Mouse (Mus musculus): ENCODE measurements around the gene Arhgap30.

Gene Arhgap30

DNA sequence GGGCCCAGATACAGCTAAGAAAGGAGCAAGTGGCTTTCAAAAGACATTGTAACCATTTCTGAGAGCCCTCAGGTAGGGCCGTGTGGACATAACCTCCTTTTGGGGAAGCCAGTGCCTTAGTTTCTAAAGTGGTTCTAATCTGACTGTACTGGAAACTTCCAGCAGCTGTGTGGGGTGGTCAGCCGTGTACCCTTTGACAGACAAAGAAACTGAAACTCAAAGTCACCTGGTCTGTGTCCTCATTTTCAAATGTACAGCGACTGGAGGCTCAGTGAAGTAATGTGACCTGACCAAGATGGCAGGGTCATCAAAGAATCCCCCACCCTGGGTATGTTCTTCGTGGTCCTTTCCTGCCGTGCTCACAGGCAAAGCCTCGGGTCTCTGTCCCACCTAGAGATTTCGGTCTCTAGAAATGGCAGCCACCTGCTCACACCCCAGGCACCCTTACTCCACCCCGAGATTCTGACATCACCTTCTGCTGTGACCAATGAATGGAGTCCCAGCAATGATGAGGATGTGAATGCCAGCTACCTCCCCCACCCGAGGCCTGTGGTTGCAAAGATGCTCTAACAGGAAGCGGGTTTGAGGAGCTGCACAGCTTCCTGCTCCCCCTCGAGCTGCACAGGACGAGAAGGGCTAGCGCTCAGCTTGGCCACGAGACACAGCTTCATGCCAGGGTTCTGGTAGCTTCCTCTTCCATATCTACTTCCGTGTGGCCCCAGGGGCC, at the start of gene Arhgap30:
Gene Arhgap30 (plus strand): TSS at position 579 of the 727 bp plus-strand sequence.
- DNase-seq, result no peak

DNA sequence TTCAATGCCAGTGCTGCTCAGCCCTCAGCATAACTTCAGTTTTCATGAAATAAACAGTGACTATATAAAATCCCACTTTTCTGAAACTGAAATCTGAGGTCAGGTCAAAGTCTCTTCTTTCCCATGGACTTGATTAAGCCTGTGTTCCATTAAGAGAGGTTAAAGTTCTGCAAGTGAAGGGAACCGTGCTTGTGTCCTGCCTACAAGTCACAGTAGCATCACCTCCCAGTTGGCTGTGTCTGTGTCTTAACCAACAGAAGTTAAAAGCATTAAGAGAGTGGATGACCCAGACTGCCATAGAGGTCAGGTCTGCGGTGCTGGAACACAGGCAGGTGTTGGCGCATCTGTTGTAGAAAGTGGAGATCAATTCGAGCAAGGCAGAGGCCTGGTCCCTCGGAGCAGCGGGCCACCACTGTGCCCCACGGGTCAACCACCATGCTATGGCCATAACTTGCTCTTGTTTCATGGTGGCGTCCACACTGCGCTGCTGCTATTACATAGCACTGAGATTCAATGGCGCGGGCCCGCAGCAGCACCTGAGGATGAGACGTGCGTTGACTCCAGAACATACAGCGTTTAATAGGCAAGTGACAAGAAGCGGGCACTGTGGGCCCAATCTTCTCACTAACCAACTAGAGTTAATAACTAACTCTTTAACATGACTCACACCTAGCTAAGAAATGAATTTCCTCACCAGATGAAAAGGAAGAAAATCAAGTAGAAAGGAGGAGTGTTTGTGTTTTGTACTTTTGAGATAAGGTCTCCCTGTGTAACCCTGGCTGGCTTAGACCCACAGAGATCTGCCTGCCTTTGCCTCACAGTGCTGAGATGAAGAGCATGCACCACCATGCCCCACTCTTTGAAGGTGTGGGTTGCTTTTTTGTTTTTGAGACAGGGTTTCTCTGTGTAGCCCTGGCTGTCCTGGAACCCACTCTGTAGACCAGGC, 46.2 kb upstream of the Arhgap30 start:
- DNase-seq, result no peak

DNA sequence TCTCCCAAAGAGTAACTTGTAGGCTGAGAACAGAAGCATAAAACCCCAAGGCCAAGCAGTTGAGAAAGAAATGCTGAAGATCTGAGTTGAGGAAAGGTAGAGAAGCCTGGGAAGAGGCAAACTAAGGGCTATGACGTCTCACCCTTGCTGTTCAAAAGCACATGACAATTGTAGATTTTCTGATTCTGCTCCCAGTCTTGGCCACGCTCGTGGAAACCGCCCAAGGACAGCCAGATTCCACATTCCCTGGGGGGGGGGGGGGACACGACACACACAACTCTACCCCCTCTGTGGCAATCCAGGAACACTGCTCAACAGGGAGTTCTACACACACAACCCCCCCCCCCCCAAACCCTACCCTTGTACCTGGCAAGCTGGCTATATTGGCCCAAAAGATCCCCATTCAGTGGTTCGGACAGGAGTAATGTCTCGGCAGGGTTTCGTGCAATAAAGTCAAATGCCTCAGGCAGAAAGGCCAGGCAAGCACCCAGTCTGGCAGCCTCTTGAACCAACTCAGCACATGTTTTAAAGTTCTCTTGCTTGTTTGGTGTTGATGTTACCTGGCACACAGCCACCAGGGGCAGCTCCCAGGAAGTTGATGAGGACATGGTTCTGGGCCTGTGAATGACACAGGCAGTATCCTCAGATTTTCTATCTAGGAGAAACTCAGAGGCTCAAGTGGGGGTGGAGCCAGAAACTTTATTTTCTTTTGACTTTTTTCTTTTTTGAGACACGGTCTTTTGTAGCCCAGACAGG, 44.7 kb upstream of the Arhgap30 start:
- peak; percentile 17 for DNase-seq

DNA sequence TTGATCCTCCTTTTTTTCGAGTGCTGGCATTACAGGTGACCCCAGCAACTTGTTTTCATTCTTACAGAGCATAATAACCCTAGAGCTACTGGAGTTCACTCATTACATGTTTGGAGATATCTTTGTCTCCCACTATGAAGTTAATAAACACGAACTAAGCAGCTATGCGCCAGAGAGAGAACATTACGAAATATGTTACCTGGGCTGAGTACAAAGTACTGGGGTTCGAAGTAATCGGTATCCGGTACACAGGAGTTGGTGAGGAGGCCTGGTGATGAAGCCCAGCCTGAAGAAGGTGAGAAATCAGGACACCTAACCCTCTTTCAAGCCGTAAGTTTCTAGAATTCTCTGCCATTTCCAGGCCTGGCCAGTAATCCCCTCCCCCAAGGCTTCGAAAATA, 44.0 kb upstream of the Arhgap30 start:
- no peak for DNase-seq

DNA sequence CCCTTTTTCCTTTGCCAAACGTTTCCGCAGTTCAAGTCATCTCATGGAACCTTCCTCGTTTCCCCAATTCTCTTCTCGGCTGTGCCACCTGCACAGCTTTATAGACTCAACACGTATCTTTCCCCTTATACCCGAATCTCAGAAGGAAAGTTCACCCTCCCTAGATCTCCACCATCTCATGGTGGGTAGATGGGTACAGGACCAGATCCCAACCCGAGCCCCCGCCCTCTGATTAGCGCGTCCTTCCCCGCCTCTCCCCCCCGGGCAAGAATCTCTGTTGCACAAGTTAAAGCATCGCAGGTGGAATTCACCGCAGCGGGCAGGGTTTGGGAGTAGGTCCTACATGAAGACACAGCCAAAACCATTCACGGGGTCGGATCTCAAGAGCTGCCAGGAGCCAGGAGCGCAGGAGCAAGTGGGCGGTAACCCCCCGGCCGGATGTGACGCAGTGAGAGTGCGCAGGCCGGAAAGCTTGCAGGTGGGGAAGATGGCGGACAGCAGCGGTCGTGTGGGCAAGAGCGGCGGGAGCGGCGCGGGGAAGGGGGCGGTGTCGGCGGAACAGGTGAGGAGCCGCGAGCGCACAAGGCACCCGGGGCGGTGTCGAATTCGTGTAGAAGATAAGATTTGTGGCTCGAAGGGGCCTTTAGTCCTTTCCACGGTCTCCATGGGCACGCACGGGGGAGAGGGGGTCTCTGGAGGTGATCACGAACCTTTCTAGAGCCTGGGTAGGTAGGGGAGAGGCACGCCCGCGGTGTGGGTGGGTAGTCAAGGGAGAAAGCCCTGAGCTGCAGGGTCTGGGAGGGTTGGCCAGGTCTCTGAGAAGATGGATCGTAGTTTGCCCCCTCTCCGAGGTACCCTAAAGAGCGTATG, 43.3 kb upstream of the Arhgap30 start, which contains the start of the genes Nit1 and Pfdn2:
Gene Nit1 (minus strand): TSS at position 422 of the 870 bp plus-strand sequence.
Gene Pfdn2 (plus strand): TSS at position 446 of the 870 bp plus-strand sequence.
- DNase-seq, result peak; percentile 95

DNA sequence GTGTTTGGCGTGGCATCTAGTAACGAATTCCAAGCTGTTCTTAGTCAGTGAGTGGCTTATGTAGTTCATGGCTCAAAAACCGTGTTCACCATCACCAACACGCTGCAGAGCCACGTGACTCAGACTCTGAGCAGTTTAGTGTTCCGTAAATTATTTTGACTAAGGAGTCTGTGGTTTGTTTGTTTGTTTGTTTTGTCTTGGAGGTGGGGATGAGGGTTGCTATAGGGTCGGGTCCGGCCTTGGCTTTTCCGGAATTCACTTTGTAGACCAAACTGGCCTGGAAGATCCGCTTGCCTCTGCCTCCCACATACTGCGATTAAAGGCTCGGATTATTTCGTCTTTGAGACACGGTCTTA, 42.7 kb upstream of the Arhgap30 start:
- DNase-seq, result no peak

DNA sequence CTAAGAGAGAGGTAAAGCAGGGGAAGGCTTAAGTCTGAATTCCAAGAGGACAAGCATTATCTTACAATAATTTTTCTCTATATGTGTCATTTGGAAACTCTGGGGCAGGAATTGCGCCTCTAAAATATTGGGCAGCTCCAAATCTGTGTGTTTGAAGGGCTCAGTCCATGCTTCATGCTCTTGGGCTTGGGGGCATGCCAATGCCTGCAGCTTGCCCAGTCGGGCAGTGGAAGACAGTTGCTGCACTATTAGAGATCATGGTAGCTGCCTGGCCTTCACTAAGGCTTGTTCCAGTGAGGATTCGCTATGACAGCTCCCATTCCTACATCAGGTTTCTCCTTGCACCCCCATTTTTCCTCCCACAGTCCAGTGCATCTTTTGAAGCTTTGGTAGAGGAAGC, 40.1 kb upstream of the Arhgap30 start:
- DNase-seq, result no peak

DNA sequence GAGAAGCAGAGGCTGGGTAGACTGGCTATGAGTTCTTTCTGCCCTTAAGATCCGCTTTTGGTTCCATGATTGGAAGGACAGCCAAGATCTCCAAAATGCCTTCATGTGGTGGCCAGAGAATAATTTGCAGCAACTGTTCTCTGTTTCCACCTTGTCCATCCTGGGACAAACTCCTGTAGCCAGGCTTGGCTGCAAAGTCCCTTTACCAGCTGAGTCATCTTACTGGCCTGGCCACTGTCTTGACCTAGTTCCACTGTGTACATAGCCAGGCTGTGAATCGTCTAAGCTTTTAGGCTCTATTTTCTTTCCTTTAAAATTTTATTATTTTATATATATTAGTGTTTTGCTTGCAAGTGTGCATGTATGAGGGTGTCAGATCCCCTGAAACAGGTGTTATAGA, 39.5 kb upstream of the Arhgap30 start:
- DNase-seq, result no peak

DNA sequence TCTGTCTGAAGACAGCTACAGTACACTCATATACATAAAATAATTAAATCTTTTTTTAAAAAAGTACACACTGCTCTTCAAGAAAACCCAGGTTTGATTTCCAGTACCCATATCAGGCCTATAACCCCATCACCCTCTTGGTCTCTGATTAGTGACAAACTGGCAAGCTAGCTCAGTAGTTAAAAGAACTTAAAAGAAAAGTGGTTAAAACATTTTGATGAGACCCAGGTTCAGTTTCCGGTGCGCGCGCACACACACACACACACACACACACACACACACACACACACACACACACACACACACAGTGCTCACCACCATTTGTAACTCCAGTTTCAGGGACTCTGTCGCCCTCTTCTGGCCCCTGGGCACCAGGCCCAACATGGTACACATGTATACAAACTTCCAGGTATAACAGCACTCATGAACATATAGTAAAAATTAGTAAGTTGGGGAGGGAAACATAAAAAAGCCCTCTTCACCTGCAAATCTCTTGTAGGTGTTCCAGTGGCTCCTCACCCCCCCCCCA, 32.9 kb upstream of the Arhgap30 start:
- DNase-seq, result peak; percentile 44

DNA sequence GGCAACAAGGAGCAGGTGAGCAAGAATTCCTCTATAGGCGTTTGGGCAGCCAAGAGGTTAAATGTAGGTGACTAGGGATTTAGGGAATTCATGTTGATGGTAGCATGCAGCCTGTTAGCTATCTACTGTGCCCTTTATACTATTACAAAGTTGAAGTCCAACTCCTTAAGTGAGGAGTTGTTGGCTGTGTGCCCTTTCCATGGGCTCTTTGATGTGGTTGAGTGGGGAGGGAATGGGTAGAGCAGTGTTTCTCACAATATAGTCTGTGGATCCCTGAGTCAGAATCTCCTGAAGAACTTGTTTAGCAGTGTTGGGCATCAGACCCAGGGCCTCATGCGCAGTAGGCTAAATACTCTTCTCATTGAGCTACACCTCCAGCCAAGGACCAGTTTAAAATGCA, 31.9 kb upstream of the Arhgap30 start:
- DNase-seq, result no peak

DNA sequence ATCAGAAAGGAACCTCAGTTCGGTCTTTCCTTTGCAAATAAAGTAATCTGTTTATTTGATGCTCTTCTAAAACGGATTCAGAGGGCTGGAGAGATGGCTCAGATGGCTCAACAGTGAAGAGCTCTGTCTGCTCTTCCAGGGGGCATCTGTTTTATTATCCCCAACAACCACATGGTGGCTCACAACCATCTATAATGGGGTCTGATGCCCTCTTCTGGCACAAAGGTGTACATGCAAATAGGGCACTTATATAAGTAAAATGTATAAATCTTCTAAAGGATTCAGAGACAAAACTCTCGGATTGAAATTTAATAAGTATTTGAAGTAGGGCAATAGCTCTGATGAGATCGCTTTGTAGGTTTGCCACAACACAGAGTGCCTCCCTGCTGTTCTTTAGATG, 30.3 kb upstream of the Arhgap30 start:
- peak; percentile 76 for DNase-seq

DNA sequence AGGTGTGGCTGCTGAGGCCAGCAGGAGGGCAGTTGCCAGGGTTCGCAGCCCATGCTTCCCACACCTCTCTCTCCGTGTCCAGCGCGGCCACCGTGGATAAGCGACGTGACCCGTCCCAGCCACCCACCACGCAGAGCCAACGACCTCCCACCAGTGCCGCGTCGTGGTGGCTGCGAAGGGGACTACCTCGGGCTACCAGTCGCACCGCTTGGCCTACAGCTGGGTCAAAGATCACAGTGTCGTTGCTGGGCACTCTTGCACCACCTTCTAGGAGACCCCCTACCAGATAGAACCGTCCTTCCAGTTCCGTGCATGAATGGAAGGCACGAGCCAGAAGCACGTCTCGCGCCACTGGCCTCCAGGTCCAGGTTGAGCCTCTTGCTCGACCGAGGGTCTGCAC, 28.5 kb upstream of the Arhgap30 start:
- DNase-seq, result no peak

DNA sequence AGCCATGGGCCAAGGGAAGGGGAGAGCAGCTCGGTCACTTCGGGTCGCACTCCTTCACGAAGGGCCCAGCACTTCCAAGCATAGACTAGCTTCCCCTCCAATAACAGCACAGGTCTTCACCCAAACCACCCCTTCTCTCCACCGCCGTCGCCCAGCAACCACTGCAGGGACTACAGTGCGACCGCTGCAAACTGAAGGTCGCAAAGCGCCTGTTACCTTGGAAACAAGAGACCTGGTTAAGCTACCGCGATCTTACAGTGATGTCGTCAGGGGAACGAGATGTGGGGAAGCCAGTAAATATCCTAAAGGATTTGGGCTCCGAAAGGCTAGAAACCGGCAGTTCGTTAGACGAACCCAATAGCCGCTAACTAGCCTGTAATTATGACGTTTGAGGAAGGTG, 28.1 kb upstream of the Arhgap30 start, which contains the start of gene Klhdc9:
Gene Klhdc9 (minus strand): TSS at position 143 of the 400 bp plus-strand sequence.
- peak; percentile 98 for DNase-seq

DNA sequence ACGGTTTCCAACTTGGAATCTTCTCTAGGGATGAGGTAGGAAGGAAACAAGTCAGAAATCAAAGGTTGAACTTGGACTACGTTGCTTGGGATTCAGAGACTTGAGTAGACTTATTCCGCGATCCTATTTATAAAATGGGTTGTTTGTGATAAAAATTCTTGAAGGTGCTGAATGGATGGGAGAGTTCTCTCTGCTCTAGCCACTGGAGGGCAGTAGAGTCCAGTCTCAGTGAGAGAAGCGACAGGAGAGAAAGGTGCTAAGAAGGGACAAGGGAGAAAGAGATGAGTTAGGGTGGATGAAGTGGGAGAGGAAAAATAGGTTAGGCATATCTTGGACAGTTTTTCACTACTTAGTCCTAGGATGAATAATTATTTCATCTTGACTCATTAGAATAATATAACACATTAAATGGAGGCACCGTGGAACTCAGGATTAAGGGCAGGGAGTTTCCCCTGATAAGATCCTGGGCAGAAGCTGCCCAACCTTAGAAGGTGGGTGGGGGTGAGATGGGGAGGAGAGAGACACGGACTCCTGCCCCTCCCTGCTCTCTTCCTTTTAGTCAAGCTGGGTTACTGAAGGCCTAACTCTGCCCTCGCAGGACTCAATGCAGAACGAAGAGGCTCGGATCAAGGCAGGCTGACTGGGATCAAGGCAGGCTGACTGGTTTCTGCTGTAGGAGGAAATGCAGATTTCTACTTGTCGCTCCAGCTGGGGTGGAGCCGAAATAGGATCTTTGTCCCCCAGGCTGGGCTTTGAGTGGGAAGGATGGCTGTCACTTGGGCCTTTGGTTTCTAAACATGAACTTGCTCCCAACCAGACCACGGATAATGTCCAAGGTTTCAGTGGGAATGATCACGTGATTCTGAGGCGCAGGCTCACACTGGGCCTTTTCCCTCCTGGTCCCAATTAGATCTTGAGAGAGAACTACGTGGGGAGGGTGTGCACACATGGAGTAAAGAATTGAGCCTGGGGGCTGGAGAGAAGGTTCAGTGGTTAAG, 27.3 kb upstream of the Arhgap30 start:
- peak; percentile 90 for DNase-seq

DNA sequence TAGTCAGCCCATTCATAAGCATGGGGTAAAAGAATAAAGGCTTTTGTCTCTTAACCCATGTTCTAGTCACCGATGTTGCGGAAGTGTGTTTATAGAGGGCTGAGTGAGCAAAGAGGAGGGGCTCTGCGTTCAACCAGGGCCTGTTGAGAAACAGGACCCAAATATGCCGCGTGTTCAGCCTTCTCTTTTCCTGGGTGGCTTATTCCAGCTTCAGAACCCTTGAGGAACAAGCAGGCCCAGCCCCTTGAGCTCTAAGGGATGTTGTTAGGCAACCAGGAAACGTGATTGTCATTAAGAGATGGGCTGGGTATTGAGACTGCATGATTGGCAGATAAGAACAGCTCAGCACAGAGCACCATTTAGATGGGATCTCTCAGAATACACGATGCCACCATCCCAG, 22.8 kb upstream of the Arhgap30 start:
- no peak for DNase-seq

DNA sequence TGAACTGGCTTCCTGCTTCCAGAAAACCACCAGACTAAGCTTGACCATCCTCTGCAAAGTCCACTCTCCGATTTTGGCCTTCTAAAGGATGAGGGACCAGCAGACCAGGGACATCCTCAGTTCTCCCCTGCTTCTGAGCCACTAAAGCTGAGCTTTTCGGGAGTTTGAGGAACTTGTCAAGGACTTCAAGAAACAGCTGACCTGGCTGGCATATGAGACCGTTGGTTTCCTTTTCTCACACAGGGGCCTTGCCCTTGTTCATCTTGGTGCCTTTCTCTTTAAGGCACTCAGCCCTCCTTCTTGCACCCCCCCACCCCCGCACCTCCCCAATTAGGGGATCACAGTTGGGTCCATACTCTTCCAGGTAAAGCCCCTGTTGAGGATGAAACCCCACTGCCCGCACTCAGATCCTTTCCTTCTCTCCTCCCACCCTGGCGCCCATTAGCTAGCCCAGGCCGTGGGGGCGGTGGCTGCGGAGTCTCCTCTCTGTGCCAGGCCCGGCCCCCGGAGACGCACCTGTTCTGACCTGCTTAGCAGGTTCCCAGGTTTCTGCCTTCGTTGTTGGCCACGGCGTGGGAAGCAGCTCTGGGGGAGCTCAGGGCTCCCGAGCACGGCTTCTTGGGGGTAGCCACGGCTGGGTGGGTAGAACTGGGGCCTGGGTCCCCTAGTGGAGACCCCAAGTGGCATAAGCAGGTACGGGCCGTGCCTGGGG, 18.8 kb upstream of the Arhgap30 start, which contains the start of gene Nectin4:
Gene Nectin4 (plus strand): TSS at position 255 of the 712 bp plus-strand sequence.
- no peak for DNase-seq

DNA sequence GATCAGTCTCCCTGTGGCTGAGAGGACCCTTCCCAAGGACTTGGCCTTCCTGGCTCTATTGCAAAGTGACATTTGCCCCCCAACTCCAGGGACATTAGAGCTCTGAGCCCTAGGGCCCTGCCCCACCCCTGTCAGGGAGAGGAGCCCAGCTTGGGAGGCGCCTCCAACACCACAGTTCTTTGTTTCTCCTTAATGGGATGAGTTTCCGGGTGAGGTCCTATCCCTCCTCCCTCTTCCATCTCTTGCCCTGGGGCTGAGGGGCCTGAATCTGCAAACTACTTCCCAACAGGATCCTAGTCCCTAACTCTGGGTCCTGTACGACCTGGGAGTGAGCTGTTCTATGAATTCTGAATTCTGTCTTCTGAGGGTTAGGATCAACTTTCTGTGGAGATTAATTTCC, 15.9 kb upstream of the Arhgap30 start:
- DNase-seq, result no peak

DNA sequence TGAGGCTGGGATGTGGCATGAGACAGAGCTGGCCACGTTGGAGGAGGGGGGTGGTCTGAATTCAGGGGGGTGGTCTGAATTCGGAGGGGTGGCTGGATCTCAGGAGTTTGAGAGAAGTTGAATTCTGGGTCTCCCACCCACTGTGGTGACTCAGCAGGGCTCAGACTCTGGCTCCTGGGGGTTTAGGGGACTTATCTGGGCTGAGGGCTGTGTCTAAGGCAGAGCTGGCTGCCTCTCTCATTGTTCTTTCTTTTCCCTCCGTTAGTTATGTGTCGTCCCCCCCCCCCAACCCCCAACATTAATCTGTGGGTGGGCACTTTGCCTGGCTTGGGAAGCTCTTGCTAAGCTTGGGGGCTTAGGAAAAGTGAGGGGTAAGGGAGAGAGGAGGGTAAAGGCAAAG, 14.8 kb upstream of the Arhgap30 start:
- DNase-seq, result peak; percentile 42

DNA sequence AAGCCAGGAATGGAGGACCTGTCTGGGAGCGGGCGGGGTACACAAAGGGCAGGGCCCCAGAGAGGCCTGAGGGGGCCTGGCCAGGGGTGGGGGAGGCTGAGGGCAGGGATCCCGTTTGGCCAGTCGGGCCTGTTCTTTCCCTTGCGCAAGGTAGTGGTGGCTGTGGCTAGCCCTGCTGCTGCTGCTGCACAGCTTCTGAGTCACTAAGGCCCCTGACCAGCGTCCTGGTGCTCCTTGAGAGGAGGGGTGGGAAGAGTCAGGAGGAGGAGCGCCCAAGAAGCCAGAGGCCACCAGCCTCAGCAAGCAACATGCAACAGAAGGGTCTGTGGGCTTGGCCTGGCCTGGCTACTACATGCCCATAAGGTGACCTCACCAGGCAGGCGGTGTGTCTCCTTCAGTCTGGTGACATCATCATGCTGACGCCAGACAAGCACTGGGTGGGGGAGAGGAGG, 13.1 kb upstream of the Arhgap30 start:
- DNase-seq, result no peak

DNA sequence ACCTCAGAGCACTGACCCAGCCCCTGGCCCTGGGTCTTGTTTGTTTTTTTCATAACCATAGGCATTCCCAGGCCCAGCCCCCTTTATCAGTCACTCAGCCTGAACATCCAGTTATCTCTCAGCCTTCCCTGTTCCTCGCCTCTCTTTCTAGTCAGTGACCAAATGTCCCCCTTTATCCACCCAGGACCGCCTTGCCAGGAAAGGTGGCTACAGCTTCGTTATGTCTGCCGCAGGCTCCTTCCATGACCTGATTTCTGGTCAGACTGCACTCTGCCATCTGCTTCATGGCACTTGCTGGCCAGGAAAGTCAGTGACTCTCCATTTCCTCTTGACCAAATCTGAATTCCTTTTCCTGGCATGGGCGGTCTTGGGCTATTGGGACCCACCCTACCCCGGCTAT, 10.5 kb upstream of the Arhgap30 start:
- DNase-seq, result no peak

All from retina, postnatal 1 day (tissue).